In genomic region chr15:3408478-3408877, GRCm38 (mm10) we compare ENCODE assay signal across 33 mouse cellular contexts.
"Had no signal": no experiment of that assay in that cellular context is flagged by ENCODE, and none has a peak within 500 bp of the region (broad histone marks: within the 10 kb centered on the region; RNA-seq: fewer than 3 reads in every experiment).

No protein-coding gene starts in this region.

- H3K27me3 ChIP-seq: heart, embryonic 12.5 days; heart, embryonic 13.5 days; heart, embryonic 15.5 days; hindbrain, embryonic 12.5 days; hindbrain, embryonic 13.5 days; hindbrain, embryonic 15.5 days; intestine, embryonic 15.5 days; kidney, embryonic 15.5 days had no signal

- H3K4me3 ChIP-seq: heart, embryonic 10.5 days; heart, embryonic 12.5 days; heart, embryonic 13.5 days; heart, embryonic 15.5 days; hindbrain, embryonic 10.5 days; hindbrain, embryonic 12.5 days; hindbrain, embryonic 13.5 days; hindbrain, embryonic 15.5 days; intestine, embryonic 15.5 days; kidney, embryonic 15.5 days; layer of hippocampus, adult 2 months had no signal

- DNase-seq: heart, postnatal 10 days; heart, postnatal 14 days; heart, postnatal 36 days; heart, postnatal 4 days; kidney, adult 11 months; kidney, adult 18-20 months; kidney, adult 2 months; kidney, adult 8-10 months; kidney, adult 9 months; kidney, postnatal 10 days; kidney, postnatal 14 days; kidney, postnatal 25 days; kidney, postnatal 36 days; layer of hippocampus, adult 9-11 months; layer of hippocampus, postnatal 36 days had no signal

- ATAC-seq: hindbrain, embryonic 16.5 days; hindbrain, postnatal 0 days; inflammation-experienced regulatory T-cells, adult 6 months; intestine, embryonic 15.5 days; intestine, embryonic 16.5 days; intestine, postnatal 0 days had no signal

- H3K9ac ChIP-seq: heart, embryonic 12.5 days; heart, embryonic 13.5 days; heart, embryonic 15.5 days; hindbrain, embryonic 12.5 days; hindbrain, embryonic 13.5 days; hindbrain, embryonic 14.5 days; hindbrain, embryonic 15.5 days; intestine, embryonic 15.5 days; kidney, embryonic 15.5 days had no signal

- H3K9me3 ChIP-seq: heart, embryonic 10.5 days; heart, embryonic 12.5 days; heart, embryonic 13.5 days; heart, embryonic 15.5 days; hindbrain, embryonic 10.5 days; hindbrain, embryonic 12.5 days; hindbrain, embryonic 13.5 days; hindbrain, embryonic 15.5 days; intestine, embryonic 15.5 days; kidney, embryonic 15.5 days had no signal

- H3K4me1 ChIP-seq: heart, embryonic 10.5 days; heart, embryonic 15.5 days; hindbrain, embryonic 10.5 days; hindbrain, embryonic 12.5 days; hindbrain, embryonic 13.5 days; hindbrain, embryonic 15.5 days; intestine, embryonic 15.5 days; kidney, embryonic 15.5 days had no signal

- H3K27ac ChIP-seq: heart, embryonic 10.5 days; heart, embryonic 13.5 days; heart, embryonic 15.5 days; hindbrain, embryonic 10.5 days; hindbrain, embryonic 12.5 days; hindbrain, embryonic 13.5 days; hindbrain, embryonic 14.5 days; hindbrain, embryonic 15.5 days; hindbrain, postnatal 0 days; intestine, embryonic 15.5 days; kidney, embryonic 15.5 days; layer of hippocampus, adult 2 months had no signal

- H3K36me3 ChIP-seq: heart, embryonic 10.5 days; heart, embryonic 12.5 days; heart, embryonic 13.5 days; heart, embryonic 15.5 days; hindbrain, embryonic 10.5 days; hindbrain, embryonic 12.5 days; hindbrain, embryonic 13.5 days; hindbrain, embryonic 15.5 days; intestine, embryonic 15.5 days; kidney, embryonic 15.5 days had no signal

- H3K4me2 ChIP-seq: heart, embryonic 11.5 days; heart, embryonic 12.5 days; heart, embryonic 13.5 days; heart, embryonic 15.5 days; hindbrain, embryonic 12.5 days; hindbrain, embryonic 13.5 days; hindbrain, embryonic 14.5 days; hindbrain, embryonic 15.5 days; intestine, embryonic 15.5 days; kidney, embryonic 15.5 days had no signal
